In genomic region chr12:32820688-32821503, GRCm38 (mm10) we compare ENCODE assay signal across 8 mouse cellular contexts. TPM values are rescaled to one million over a fixed set of nuclear protein-coding genes. Genes with fewer than 3 reads are reported as not detected.
A peak's percentile ranks its signal among the peaks of the same experiment; 100 is the strongest.
DNase-seq lines count a peak whose midpoint lies in the region; ATAC-seq and TF ChIP-seq lines count a peak whose summit lies in the region.

No protein-coding gene starts in this region.

- H3K4me2 ChIP-seq in embryonic facial prominence, embryonic 11.5 days (ENCODE audit: low read depth, low read length) = peak overlapping the region; percentile 61
- peak overlapping the region; percentile 70 for H3K4me2 ChIP-seq in limb, embryonic 13.5 days (replicated peaks)
- peak overlapping the region; percentile 79 for H3K4me2 ChIP-seq in midbrain, embryonic 15.5 days

- 3% methylated on average over 38 of the region's 49 CpGs for WGBS in embryonic facial prominence, embryonic 11.5 days
- under 1% methylated on average over 49 of the region's 49 CpGs for WGBS in kidney, adult 2 months
- 2% methylated on average over 48 of the region's 49 CpGs for WGBS in limb, embryonic 13.5 days
- WGBS in midbrain, embryonic 15.5 days = 2% methylated on average over 47 of the region's 49 CpGs

- peak; percentile 82 for DNase-seq in 3134 (ENCODE audit: extremely low read depth, insufficient read length, low spot score)
- DNase-seq in adrenal gland, postnatal 14 days = peak; percentile 89
- DNase-seq in embryonic facial prominence, embryonic 11.5 days (ENCODE audit: low spot score) = peak; percentile 73
- DNase-seq in heart, adult 18-20 months = peak; percentile 75 to 85
- DNase-seq in kidney, adult 2 months = peak; percentile 79
- peak; percentile 73 for DNase-seq in splenic B cell, adult 2 months (ENCODE audit: low read depth, low spot score)

- H3K4me1 ChIP-seq in embryonic facial prominence, embryonic 11.5 days (ENCODE audit: control insufficient read depth, insufficient read depth, low read length) = no peaks in the 10 kb centered on the region; the same call in 1 of the 2 replicates
- H3K4me1 ChIP-seq in kidney, adult 2 months (ENCODE audit: control insufficient read depth, insufficient read depth, low read length) = no peaks in the 10 kb centered on the region; the same call in 1 of the 2 replicates
- H3K4me1 ChIP-seq in limb, embryonic 13.5 days = peaks cover 6% of the 10 kb centered on the region; the same call in 1 of the 2 replicates
- peaks cover 8% of the 10 kb centered on the region for H3K4me1 ChIP-seq in midbrain, embryonic 15.5 days

- no peaks in the 10 kb centered on the region for H3K9me3 ChIP-seq in embryonic facial prominence, embryonic 11.5 days (replicated peaks; ENCODE audit: control insufficient read depth, low read length)
- no peaks in the 10 kb centered on the region for H3K9me3 ChIP-seq in limb, embryonic 13.5 days
- no peaks in the 10 kb centered on the region for H3K9me3 ChIP-seq in midbrain, embryonic 15.5 days

- peak; percentile 80 for ATAC-seq in embryonic facial prominence, embryonic 11.5 days (replicated peaks; ENCODE audit: insufficient number of reproducible peaks, low FRiP score, low TSS enrichment, low read depth)
- peak; percentile 82 for ATAC-seq in limb, embryonic 13.5 days (ENCODE audit: low FRiP score, low read depth)
- ATAC-seq in midbrain, embryonic 15.5 days (replicated peaks) = peak; percentile 84

- peak overlapping the region; percentile 91 for H3K27ac ChIP-seq in embryonic facial prominence, embryonic 11.5 days (replicated peaks; ENCODE audit: low read depth, low read length)
- peak overlapping the region; percentile 93 for H3K27ac ChIP-seq in kidney, adult 2 months (ENCODE audit: insufficient read depth, low read depth, low read length)
- peak overlapping the region; percentile 96 for H3K27ac ChIP-seq in limb, embryonic 13.5 days
- peak overlapping the region; percentile 98 for H3K27ac ChIP-seq in midbrain, embryonic 15.5 days

- H3K4me3 ChIP-seq in embryonic facial prominence, embryonic 11.5 days (ENCODE audit: low read depth, low read length) = peak overlapping the region; percentile 66
- H3K4me3 ChIP-seq in kidney, adult 2 months (ENCODE audit: insufficient read depth, low read depth, low read length) = peak overlapping the region; percentile 92
- peak overlapping the region; percentile 81 for H3K4me3 ChIP-seq in limb, embryonic 13.5 days
- H3K4me3 ChIP-seq in midbrain, embryonic 15.5 days = peak overlapping the region; percentile 87

- no peaks in the 10 kb centered on the region for H3K36me3 ChIP-seq in embryonic facial prominence, embryonic 11.5 days (replicated peaks; ENCODE audit: control insufficient read depth, insufficient read depth, low read depth, low read length)
- no peaks in the 10 kb centered on the region for H3K36me3 ChIP-seq in kidney, adult 2 months (ENCODE audit: control insufficient read depth, insufficient read depth, low read length)
- H3K36me3 ChIP-seq in limb, embryonic 13.5 days = peaks cover 8% of the 10 kb centered on the region
- H3K36me3 ChIP-seq in midbrain, embryonic 15.5 days (replicated peaks) = no peaks in the 10 kb centered on the region
- H3K36me3 ChIP-seq in splenic B cell, adult 2 months (ENCODE audit: control insufficient read depth, insufficient read depth, low read length, poor library complexity, severe bottlenecking) = no peaks in the 10 kb centered on the region

- H3K9ac ChIP-seq in embryonic facial prominence, embryonic 11.5 days (replicated peaks; ENCODE audit: low read length) = peak overlapping the region; percentile 76
- H3K9ac ChIP-seq in limb, embryonic 13.5 days = peak overlapping the region; percentile 81
- H3K9ac ChIP-seq in midbrain, embryonic 15.5 days = peak overlapping the region; percentile 75

- 0 out of 2 replicates have a peak, but pooled peaks have one; percentile 17 for TF ChIP-seq CTCF in kidney, adult 2 months (conservative IDR thresholded peaks at IDR 0.05; ENCODE audit: insufficient read depth, insufficient read length, low read depth, low read length)

- TF ChIP-seq POLR2A in kidney, adult 2 months (IDR thresholded peaks at IDR 0.05; ENCODE audit: low read depth, low read length) = no peak

- no peaks in the 10 kb centered on the region for H3K27me3 ChIP-seq in embryonic facial prominence, embryonic 11.5 days (ENCODE audit: control insufficient read depth, insufficient read depth, low read length)
- no peaks in the 10 kb centered on the region for H3K27me3 ChIP-seq in kidney, adult 2 months (replicated peaks; ENCODE audit: control insufficient read depth, insufficient read depth, low read length)
- H3K27me3 ChIP-seq in limb, embryonic 13.5 days = no peaks in the 10 kb centered on the region
- H3K27me3 ChIP-seq in midbrain, embryonic 15.5 days (replicated peaks) = no peaks in the 10 kb centered on the region
- no peaks in the 10 kb centered on the region for H3K27me3 ChIP-seq in splenic B cell, adult 2 months (ENCODE audit: control insufficient read depth, insufficient read depth, low read length, poor library complexity, severe bottlenecking)

RNA-seq across cellular contexts. Expression of gene Nampt, which starts 1.6 kb away (rescaled TPM):
- total RNA-seq in adrenal gland, postnatal 14 days (2021) = 161 and 222 TPM in 2 replicates
- polyA plus RNA-seq in embryonic facial prominence, embryonic 11.5 days (2014; fragmentation: Nextera tagmentation; extraction: Ambion mirVana) = 39.6 and 39.8 TPM in 2 replicates
- 100 to 1,000 TPM; 127 to 137 TPM for total RNA-seq in heart, adult 18-20 months (2021)
- 29.3 and 37.6 TPM in 2 replicates for polyA plus RNA-seq in kidney, adult 2 months (2012; rRNA removed)
- polyA plus RNA-seq in limb, embryonic 13.5 days (2015; fragmentation: Nextera tagmentation; extraction: Ambion mirVana) = 20.9 and 21.4 TPM in 2 replicates
- 30.4 and 33.2 TPM in 2 replicates for polyA plus RNA-seq in midbrain, embryonic 15.5 days (2015; fragmentation: Nextera tagmentation; extraction: Ambion mirVana)

Comparison
In these comparisons a context has a peak if more than half of its experiments do, and no peak if none do; other contexts are left out.
1. Peak in every context shown above with its lines: DNase-seq, ATAC-seq, H3K4me3 ChIP-seq and H3K27ac ChIP-seq.